Mouse (Mus musculus): Measurements from ENCODE around the gene Dlgap4. TPM values are rescaled to one million over a fixed set of nuclear protein-coding genes. Genes with fewer than 3 reads are reported as not detected.

Dlgap4 gene
- polyA plus RNA-seq, 1 experiment from 2014 or later, result 162 TPM

- Histone ChIP-seq H3K4me3 (ENCODE audit: low read depth, low read length) (no peak overlapping the region), H3K36me3 (ENCODE audit: control insufficient read depth, insufficient read depth, low read length) (no peaks in the 10 kb centered on the region), H3K27ac (ENCODE audit: low read depth, low read length) (no peak overlapping the region), H3K9ac (ENCODE audit: low read depth, low read length) (no peak overlapping the region), H3K9me3 (ENCODE audit: control insufficient read depth, low read length) (no peaks in the 10 kb centered on the region), H3K4me2 (replicated peaks; ENCODE audit: low read depth, low read length) (no peak overlapping the region), H3K4me1 (replicated peaks; ENCODE audit: control insufficient read depth, insufficient read depth, low read length) (peaks cover 6% of the 10 kb centered on the region), H3K27me3 (ENCODE audit: control insufficient read depth, insufficient read depth, low read length) (0 out of 2 replicates have a peak, but pooled peaks cover 3% of the 10 kb centered on the region)
- ATAC-seq (ENCODE audit: low FRiP score), result no peak
- DNase-seq (ENCODE audit: low spot score), result no peak
- WGBS, result 87% methylated on average over 5 of the region's 5 CpGs
Observed at GRCm38 (mm10) chr2:156779036-156779435, 165.5 kb downstream of the Dlgap4 start.

- H3K4me3 ChIP-seq (ENCODE audit: low read depth, low read length), result no peak overlapping the region
- no peak overlapping the region for H3K27ac ChIP-seq (ENCODE audit: low read depth, low read length)
- peaks cover 6% of the 10 kb centered on the region for H3K4me1 ChIP-seq (replicated peaks; ENCODE audit: control insufficient read depth, insufficient read depth, low read length)
- ATAC-seq (ENCODE audit: low FRiP score) (no peak), DNase-seq (ENCODE audit: low spot score) (no peak)
- 0 out of 2 replicates have a peak, but pooled peaks cover 3% of the 10 kb centered on the region for H3K27me3 ChIP-seq (ENCODE audit: control insufficient read depth, insufficient read depth, low read length)
- H3K36me3 ChIP-seq (ENCODE audit: control insufficient read depth, insufficient read depth, low read length), result no peaks in the 10 kb centered on the region
- no peaks in the 10 kb centered on the region for H3K9me3 ChIP-seq (ENCODE audit: control insufficient read depth, low read length)
- 64% methylated on average over 2 of the region's 2 CpGs for WGBS
- H3K4me2 ChIP-seq (replicated peaks; ENCODE audit: low read depth, low read length), result no peak overlapping the region
- no peak overlapping the region for H3K9ac ChIP-seq (ENCODE audit: low read depth, low read length)
Observed at GRCm38 (mm10) chr2:156779488-156779887, 166.0 kb downstream of the Dlgap4 start.

- H3K36me3 ChIP-seq (ENCODE audit: control insufficient read depth, insufficient read depth, low read length), result no peaks in the 10 kb centered on the region
- H3K9me3 ChIP-seq (ENCODE audit: control insufficient read depth, low read length), result no peaks in the 10 kb centered on the region
- DNase-seq (ENCODE audit: low spot score) (no peak), ATAC-seq (ENCODE audit: low FRiP score) (no peak)
- peaks cover 6% of the 10 kb centered on the region for H3K4me1 ChIP-seq (replicated peaks; ENCODE audit: control insufficient read depth, insufficient read depth, low read length)
- no peak overlapping the region for H3K27ac ChIP-seq (ENCODE audit: low read depth, low read length)
- WGBS, result 73% methylated on average over 9 of the region's 9 CpGs
- 0 out of 2 replicates have a peak, but pooled peaks cover 3% of the 10 kb centered on the region for H3K27me3 ChIP-seq (ENCODE audit: control insufficient read depth, insufficient read depth, low read length)
- H3K4me3 ChIP-seq (ENCODE audit: low read depth, low read length), result no peak overlapping the region
- H3K4me2 ChIP-seq (replicated peaks; ENCODE audit: low read depth, low read length), result no peak overlapping the region
- H3K9ac ChIP-seq (ENCODE audit: low read depth, low read length), result no peak overlapping the region
Observed at GRCm38 (mm10) chr2:156780129-156780528, 166.6 kb downstream of the Dlgap4 start.

- no peak overlapping the region for H3K4me3 ChIP-seq (ENCODE audit: low read depth, low read length)
- 0 out of 2 replicates have a peak, but pooled peaks cover 1% of the 10 kb centered on the region for H3K27me3 ChIP-seq (ENCODE audit: control insufficient read depth, insufficient read depth, low read length)
Observed at GRCm38 (mm10) chr2:156780752-156781151, 167.2 kb downstream of the Dlgap4 start.

GRCm38 (mm10) chr2:156781281-156781680, 167.8 kb downstream of the Dlgap4 start:
- 72% methylated on average over 4 of the region's 4 CpGs for WGBS
- no peaks in the 10 kb centered on the region for H3K9me3 ChIP-seq (ENCODE audit: control insufficient read depth, low read length)
- DNase-seq (ENCODE audit: low spot score) (no peak), ATAC-seq (ENCODE audit: low FRiP score) (0 out of 2 replicates have a peak, but pooled peaks have one; percentile 19)
- no peak overlapping the region for H3K9ac ChIP-seq (ENCODE audit: low read depth, low read length)
- H3K4me3 ChIP-seq (ENCODE audit: low read depth, low read length), result no peak overlapping the region
- H3K36me3 ChIP-seq (ENCODE audit: control insufficient read depth, insufficient read depth, low read length), result no peaks in the 10 kb centered on the region
- H3K27ac ChIP-seq (ENCODE audit: low read depth, low read length), result no peak overlapping the region
- 0 out of 2 replicates have a peak overlapping the region, but pooled peaks have one; percentile 9 for H3K4me2 ChIP-seq (replicated peaks; ENCODE audit: low read depth, low read length)
- H3K4me1 ChIP-seq (replicated peaks; ENCODE audit: control insufficient read depth, insufficient read depth, low read length), result no peaks in the 10 kb centered on the region
- H3K27me3 ChIP-seq (ENCODE audit: control insufficient read depth, insufficient read depth, low read length), result no peaks in the 10 kb centered on the region

More at GRCm38 (mm10) chr2:156780752-156781151, 167.2 kb downstream of the Dlgap4 start:
- ATAC-seq (ENCODE audit: low FRiP score) (0 out of 2 replicates have a peak, but pooled peaks have one; percentile 6), DNase-seq (ENCODE audit: low spot score) (peak; percentile 54)
- peaks cover under 1% of the 10 kb centered on the region; the same call in 1 of the 2 replicates for H3K4me1 ChIP-seq (replicated peaks; ENCODE audit: control insufficient read depth, insufficient read depth, low read length)
- H3K27ac ChIP-seq (ENCODE audit: low read depth, low read length), result no peak overlapping the region
- H3K9me3 ChIP-seq (ENCODE audit: control insufficient read depth, low read length), result no peaks in the 10 kb centered on the region
- H3K4me2 ChIP-seq (replicated peaks; ENCODE audit: low read depth, low read length), result 0 out of 2 replicates have a peak overlapping the region, but pooled peaks have one; percentile 9
- H3K36me3 ChIP-seq (ENCODE audit: control insufficient read depth, insufficient read depth, low read length), result no peaks in the 10 kb centered on the region
- WGBS, result 18% methylated on average over 17 of the region's 17 CpGs
- H3K9ac ChIP-seq (ENCODE audit: low read depth, low read length), result no peak overlapping the region

- no peak for DNase-seq (ENCODE audit: low spot score)
- H3K9me3 ChIP-seq (ENCODE audit: control insufficient read depth, low read length), result no peaks in the 10 kb centered on the region
- no peaks in the 10 kb centered on the region for H3K36me3 ChIP-seq (ENCODE audit: control insufficient read depth, insufficient read depth, low read length)
- no peak overlapping the region for H3K27ac ChIP-seq (ENCODE audit: low read depth, low read length)
- no peak overlapping the region for H3K4me2 ChIP-seq (replicated peaks; ENCODE audit: low read depth, low read length)
- no peaks in the 10 kb centered on the region for H3K4me1 ChIP-seq (replicated peaks; ENCODE audit: control insufficient read depth, insufficient read depth, low read length)
- WGBS, result 63% methylated on average over 4 of the region's 4 CpGs
- no peak overlapping the region for H3K4me3 ChIP-seq (ENCODE audit: low read depth, low read length)
- ATAC-seq (ENCODE audit: low FRiP score), result no peak
- H3K9ac ChIP-seq (ENCODE audit: low read depth, low read length), result no peak overlapping the region
- H3K27me3 ChIP-seq (ENCODE audit: control insufficient read depth, insufficient read depth, low read length), result no peaks in the 10 kb centered on the region
Observed at GRCm38 (mm10) chr2:156781836-156782480, 168.5 kb downstream of the Dlgap4 start.

GRCm38 (mm10) chr2:156782481-156783348, 169.2 kb downstream of the Dlgap4 start:
- Histone ChIP-seq H3K27me3 (ENCODE audit: control insufficient read depth, insufficient read depth, low read length) (no peaks in the 10 kb centered on the region), H3K4me3 (ENCODE audit: low read depth, low read length) (no peak overlapping the region), H3K9ac (ENCODE audit: low read depth, low read length) (no peak overlapping the region), H3K9me3 (ENCODE audit: control insufficient read depth, low read length) (no peaks in the 10 kb centered on the region), H3K4me2 (replicated peaks; ENCODE audit: low read depth, low read length) (no peak overlapping the region), H3K36me3 (ENCODE audit: control insufficient read depth, insufficient read depth, low read length) (no peaks in the 10 kb centered on the region), H3K27ac (ENCODE audit: low read depth, low read length) (no peak overlapping the region), H3K4me1 (replicated peaks; ENCODE audit: control insufficient read depth, insufficient read depth, low read length) (no peaks in the 10 kb centered on the region)
- 84% methylated on average over 10 of the region's 10 CpGs for WGBS
- ATAC-seq (ENCODE audit: low FRiP score) (no peak), DNase-seq (ENCODE audit: low spot score) (no peak)

- no peaks in the 10 kb centered on the region for H3K4me1 ChIP-seq (replicated peaks; ENCODE audit: control insufficient read depth, insufficient read depth, low read length)
- no peaks in the 10 kb centered on the region for H3K36me3 ChIP-seq (ENCODE audit: control insufficient read depth, insufficient read depth, low read length)
- ATAC-seq (ENCODE audit: low FRiP score), result no peak
- H3K4me2 ChIP-seq (replicated peaks; ENCODE audit: low read depth, low read length), result no peak overlapping the region
- H3K9ac ChIP-seq (ENCODE audit: low read depth, low read length), result no peak overlapping the region
- no peak overlapping the region for H3K4me3 ChIP-seq (ENCODE audit: low read depth, low read length)
- 90% methylated on average over 9 of the region's 9 CpGs for WGBS
- H3K9me3 ChIP-seq (ENCODE audit: control insufficient read depth, low read length), result no peaks in the 10 kb centered on the region
- no peak overlapping the region for H3K27ac ChIP-seq (ENCODE audit: low read depth, low read length)
- no peak for DNase-seq (ENCODE audit: low spot score)
- no peaks in the 10 kb centered on the region for H3K27me3 ChIP-seq (ENCODE audit: control insufficient read depth, insufficient read depth, low read length)
Observed at GRCm38 (mm10) chr2:156783349-156783728, 169.8 kb downstream of the Dlgap4 start.
